Mouse (Mus musculus) olfactory bulb, adult 2 months (tissue): ENCODE measurements around the gene Actc1.

Source experiments
- CTCF ChIP-seq: fragments of 200-500 bp; IDR thresholded peaks from 2 replicates; pipeline ENCODE4 v1.5.1; 2012; ENCODE audit warnings: low read depth, mild to moderate bottlenecking, low read length, moderate library complexity; ENCODE audit not compliant: insufficient read depth
- POLR2A ChIP-seq: fragments of 200-500 bp; IDR thresholded peaks from 2 replicates; pipeline ENCODE4 v1.6.1; 2012; ENCODE audit warnings: mild to moderate bottlenecking, low read depth, low read length, moderate library complexity; ENCODE audit not compliant: insufficient read depth

- TF ChIP-seq POLR2A (no peak), CTCF (no peak)
These were observed 21.1 kb downstream of the Actc1 start for GRCm38 (mm10) chr2:114032259-114032658.
